Mouse (Mus musculus): ENCODE results near the gene Rhoh. TPM values are rescaled to one million over a fixed set of nuclear protein-coding genes. Genes with fewer than 3 reads are reported as not detected.

Gene Rhoh
- polyA plus RNA-seq, 1 experiment from 2014 or later: 0.46 TPM

GRCm38 (mm10) chr5:65933764-65934163 lies 72.8 kb downstream of the Rhoh start:
- Histone ChIP-seq H3K27me3 (no peaks in the 10 kb centered on the region), H3K9me3 (no peaks in the 10 kb centered on the region), H3K4me2 (no peak overlapping the region), H3K9ac (replicated peaks) (no peak overlapping the region), H3K4me3 (replicated peaks) (no peak overlapping the region), H3K36me3 (no peaks in the 10 kb centered on the region), H3K27ac (no peak overlapping the region), H3K4me1 (replicated peaks) (no peaks in the 10 kb centered on the region)
- ATAC-seq (ENCODE audit: insufficient number of reproducible peaks, insufficient read depth, low FRiP score, low TSS enrichment, low read depth): no peak
- WGBS: 81% methylated on average over 2 of the region's 2 CpGs

GRCm38 (mm10) chr5:65934783-65935182 lies 73.8 kb downstream of the Rhoh start, which contains the start of gene Chrna9:
TSS of gene Chrna9 (plus strand) at chr5:65934921.
- H3K27ac ChIP-seq: no peak within 1 kb of the TSS
- H3K4me2 ChIP-seq: no peak within 1 kb of the TSS
- 92% methylated on average over 5 of the region's 5 CpGs for WGBS
- no peak within 1 kb of the TSS for H3K4me3 ChIP-seq (replicated peaks)
- no peak for ATAC-seq (ENCODE audit: insufficient number of reproducible peaks, insufficient read depth, low FRiP score, low TSS enrichment, low read depth)
- H3K4me1 ChIP-seq (replicated peaks): no peaks in the 10 kb centered on the region
- no peaks in the 10 kb centered on the region for H3K9me3 ChIP-seq
- no peak within 1 kb of the TSS for H3K9ac ChIP-seq (replicated peaks)
- no peaks in the 10 kb centered on the region for H3K27me3 ChIP-seq
- no peaks in the 10 kb centered on the region for H3K36me3 ChIP-seq

- peak; percentile 68; the same call in 1 of the 2 replicates for ATAC-seq (ENCODE audit: insufficient number of reproducible peaks, insufficient read depth, low FRiP score, low TSS enrichment, low read depth)
- no peaks in the 10 kb centered on the region for H3K36me3 ChIP-seq
- H3K4me3 ChIP-seq (replicated peaks): no peak overlapping the region
- no peak overlapping the region for H3K4me2 ChIP-seq
- no peaks in the 10 kb centered on the region for H3K4me1 ChIP-seq (replicated peaks)
- H3K9ac ChIP-seq (replicated peaks): no peak overlapping the region
- WGBS: 68% methylated on average over 11 of the region's 11 CpGs
- no peak overlapping the region for H3K27ac ChIP-seq
- no peaks in the 10 kb centered on the region for H3K27me3 ChIP-seq
- H3K9me3 ChIP-seq: no peaks in the 10 kb centered on the region
Measured at GRCm38 (mm10) chr5:65937011-65937726, 76.2 kb downstream of the Rhoh start.

- no peaks in the 10 kb centered on the region for H3K4me1 ChIP-seq (replicated peaks)
- peak; percentile 81; the same call in 1 of the 2 replicates for ATAC-seq (ENCODE audit: insufficient number of reproducible peaks, insufficient read depth, low FRiP score, low TSS enrichment, low read depth)
- no peaks in the 10 kb centered on the region for H3K9me3 ChIP-seq
- no peak overlapping the region for H3K4me2 ChIP-seq
- no peak overlapping the region for H3K4me3 ChIP-seq (replicated peaks)
- WGBS: 62% methylated on average over 9 of the region's 9 CpGs
- H3K27ac ChIP-seq: no peak overlapping the region
- no peaks in the 10 kb centered on the region for H3K27me3 ChIP-seq
- no peak overlapping the region for H3K9ac ChIP-seq (replicated peaks)
- no peaks in the 10 kb centered on the region for H3K36me3 ChIP-seq
Measured at GRCm38 (mm10) chr5:65937998-65938715, 77.1 kb downstream of the Rhoh start.

GRCm38 (mm10) chr5:65941145-65941544 lies 80.1 kb downstream of the Rhoh start:
- Histone ChIP-seq H3K27ac (no peak overlapping the region), H3K4me2 (no peak overlapping the region), H3K9me3 (no peaks in the 10 kb centered on the region), H3K27me3 (no peaks in the 10 kb centered on the region), H3K36me3 (no peaks in the 10 kb centered on the region), H3K4me3 (replicated peaks) (no peak overlapping the region), H3K4me1 (replicated peaks) (no peaks in the 10 kb centered on the region), H3K9ac (replicated peaks) (no peak overlapping the region)
- ATAC-seq (ENCODE audit: insufficient number of reproducible peaks, insufficient read depth, low FRiP score, low TSS enrichment, low read depth): no peak
- 57% methylated on average over 4 of the region's 4 CpGs for WGBS

Other genes with a start within 250 kb of the Rhoh start
- gene Pds5a, start 162.9 kb upstream of the Rhoh start, polyA plus RNA-seq (2016; fragmentation: Nextera tagmentation; extraction: Ambion mirVana): 110 and 120 TPM in 2 replicates
- 45.5 and 46.1 TPM in 2 replicates for gene N4bp2, start 97.7 kb upstream of the Rhoh start, polyA plus RNA-seq (2016; fragmentation: Nextera tagmentation; extraction: Ambion mirVana)
- 0.40 and 0.49 TPM in 2 replicates for gene Chrna9, start 73.7 kb downstream of the Rhoh start, polyA plus RNA-seq (2016; fragmentation: Nextera tagmentation; extraction: Ambion mirVana)
- 0.28 TPM in 1 of 2 replicates, not detected in the other for gene 9130230L23Rik, start 143.1 kb downstream of the Rhoh start, polyA plus RNA-seq (2016; fragmentation: Nextera tagmentation; extraction: Ambion mirVana)

All from limb, embryonic 12.5 days (tissue).